Mouse (Mus musculus): ENCODE measurements at regions not wholly inside any gene's neighbourhood (a gene's known extent, or its start where the extent isn't known, plus 50 kb on each side); places are given as distances from the start of the nearest gene placed in this dataset.
A peak's percentile ranks its signal among the peaks of the same experiment; 100 is the strongest.

GRCm38 (mm10) chr2:133346789-133347424 lies 205.1 kb upstream of the Bmp2 start:
- no peak for DNase-seq
- intact Hi-C loops (cut with DNase I; ENCODE audit: low total_unique reads), result no loop called here

- intact Hi-C loops (cut with DNase I; ENCODE audit: low total_unique reads), result no loop called here
- no peak for DNase-seq
Measured at GRCm38 (mm10) chr2:133351306-133351705, 200.7 kb upstream of the Bmp2 start.

GRCm38 (mm10) chr2:133352800-133353199 lies 199.2 kb upstream of the Bmp2 start:
- no peak for DNase-seq
- intact Hi-C loops (cut with DNase I; ENCODE audit: low total_unique reads), result no loop called here

- intact Hi-C loops (cut with DNase I; ENCODE audit: low total_unique reads), result no loop called here
Measured at GRCm38 (mm10) chr2:133362693-133363443, 189.1 kb upstream of the Bmp2 start.

GRCm38 (mm10) chr2:133371490-133372215 lies 180.3 kb upstream of the Bmp2 start:
- no peak for DNase-seq
- intact Hi-C loops (cut with DNase I; ENCODE audit: low total_unique reads), result no loop called here

More at GRCm38 (mm10) chr2:133362693-133363443, 189.1 kb upstream of the Bmp2 start:
- no peak for DNase-seq

- no peak for DNase-seq
- intact Hi-C loops (cut with DNase I; ENCODE audit: low total_unique reads), result no loop called here
Measured at GRCm38 (mm10) chr2:133373543-133373942, 178.4 kb upstream of the Bmp2 start.

- intact Hi-C loops (cut with DNase I; ENCODE audit: low total_unique reads), result no loop called here
- peak; percentile 32 for DNase-seq
Measured at GRCm38 (mm10) chr2:133381054-133381453, 170.9 kb upstream of the Bmp2 start.

- DNase-seq, result no peak
- intact Hi-C loops (cut with DNase I; ENCODE audit: low total_unique reads), result no loop called here
Measured at GRCm38 (mm10) chr2:133383135-133383920, 168.6 kb upstream of the Bmp2 start.

- intact Hi-C loops (cut with DNase I; ENCODE audit: low total_unique reads), result no loop called here
- DNase-seq, result no peak
Measured at GRCm38 (mm10) chr2:133385297-133385696, 166.7 kb upstream of the Bmp2 start.

- intact Hi-C loops (cut with DNase I; ENCODE audit: low total_unique reads), result no loop called here
- DNase-seq, result no peak
Measured at GRCm38 (mm10) chr2:133387349-133387748, 164.6 kb upstream of the Bmp2 start.

GRCm38 (mm10) chr2:133392298-133392697 lies 159.7 kb upstream of the Bmp2 start:
- no peak for DNase-seq
- intact Hi-C loops (cut with DNase I; ENCODE audit: low total_unique reads), result no loop called here

- intact Hi-C loops (cut with DNase I; ENCODE audit: low total_unique reads), result no loop called here
- no peak for DNase-seq
Measured at GRCm38 (mm10) chr2:133397566-133397965, 154.4 kb upstream of the Bmp2 start.

GRCm38 (mm10) chr2:133399059-133399690 lies 152.8 kb upstream of the Bmp2 start:
- intact Hi-C loops (cut with DNase I; ENCODE audit: low total_unique reads), result no loop called here
- no peak for DNase-seq

GRCm38 (mm10) chr2:133400963-133401362 lies 151.0 kb upstream of the Bmp2 start:
- intact Hi-C loops (cut with DNase I; ENCODE audit: low total_unique reads), result no loop called here

GRCm38 (mm10) chr2:133416990-133417581 lies 134.9 kb upstream of the Bmp2 start:
- intact Hi-C loops (cut with DNase I; ENCODE audit: low total_unique reads), result no loop called here
- no peak for DNase-seq

More at GRCm38 (mm10) chr2:133400963-133401362, 151.0 kb upstream of the Bmp2 start:
- DNase-seq, result no peak

GRCm38 (mm10) chr2:133419686-133420303 lies 132.2 kb upstream of the Bmp2 start:
- intact Hi-C loops (cut with DNase I; ENCODE audit: low total_unique reads), result no loop called here
- no peak for DNase-seq

GRCm38 (mm10) chr2:133425538-133425937 lies 126.4 kb upstream of the Bmp2 start:
- intact Hi-C loops (cut with DNase I; ENCODE audit: low total_unique reads), result no loop called here

GRCm38 (mm10) chr2:133427039-133427438 lies 124.9 kb upstream of the Bmp2 start:
- no peak for DNase-seq
- intact Hi-C loops (cut with DNase I; ENCODE audit: low total_unique reads), result no loop called here

More at GRCm38 (mm10) chr2:133425538-133425937, 126.4 kb upstream of the Bmp2 start:
- DNase-seq, result no peak

Data from gastrocnemius, postnatal 14 days (tissue).